Mouse (Mus musculus) frontal cortex, adult 2 months (tissue): Measurements from ENCODE around the gene Scnm1. TPM values are rescaled to one million over a fixed set of nuclear protein-coding genes. Genes with fewer than 3 reads are reported as not detected.
A peak's percentile ranks its signal among the peaks of the same experiment; 100 is the strongest.
"Not testable (repeated sequence)": the region's sequence is repeated elsewhere in the genome, so short reads cannot be mapped to it uniquely, and the experiment has no call there.

ENCODE experiments used
- DNase-seq, 2 experiments: peaks; one replicate each; pipeline ENCODE4 v3.0.0; 2022; ENCODE audit warnings: low spot score in 1 of 2; ENCODE audit errors: extremely low spot score in 1 of 2
- polyA plus RNA-seq: library from polyadenylated mRNA; depleted of rRNA; stranded (reverse); fragments of >200 nt; gene quantifications from 2 replicates; pipeline ENCODE4 v1.2.3, GENCODE M21; 2012; rRNA removed

Gene Scnm1
- polyA plus RNA-seq, 1 experiment: 118 TPM

DNA sequence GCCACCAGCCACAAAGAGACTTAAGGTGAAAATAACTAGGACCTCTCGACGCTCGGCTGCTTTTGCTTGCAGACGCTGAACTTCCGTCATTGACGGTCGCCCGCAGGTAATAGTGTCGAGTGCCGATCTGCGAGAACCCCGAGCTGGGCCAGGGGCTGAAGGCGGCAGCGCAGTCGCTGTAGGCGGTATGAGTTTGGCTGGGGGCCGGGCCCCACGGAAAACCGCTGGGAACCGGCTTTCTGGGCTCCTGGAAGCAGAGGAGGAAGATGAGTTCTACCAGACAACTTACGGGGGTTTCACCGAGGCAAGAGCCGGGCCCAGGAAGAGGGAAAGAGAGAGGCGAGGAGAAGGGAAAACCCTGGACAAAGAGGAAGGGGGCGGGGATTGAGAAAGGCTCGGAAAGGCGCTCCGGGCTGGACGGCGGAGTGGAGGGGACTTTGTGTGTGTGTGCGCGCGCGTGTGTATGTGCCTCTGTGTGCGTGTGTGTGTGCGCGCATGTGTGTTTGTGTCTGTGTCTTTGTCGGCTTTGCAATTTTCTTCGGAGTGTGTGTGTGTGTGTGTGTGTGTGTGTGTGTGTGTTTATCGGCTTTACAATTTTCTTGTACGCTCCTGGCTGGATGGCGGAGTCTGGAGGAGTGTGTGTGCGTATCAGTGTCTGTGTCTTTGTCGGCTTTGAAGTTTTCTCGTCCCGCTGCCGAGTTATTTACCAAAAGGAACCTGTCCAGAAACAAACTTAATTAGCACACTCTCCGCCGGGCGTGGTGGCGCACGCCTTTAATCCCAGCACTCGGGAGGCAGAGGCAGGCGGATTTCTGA is 22.7 kb downstream of the Scnm1 start, which contains the start of gene Vps72:
Gene Vps72, plus strand, starts transcription at position 112 of the 816 bp plus-strand sequence.
- DNase-seq: peak; percentile 87 to 94

DNA sequence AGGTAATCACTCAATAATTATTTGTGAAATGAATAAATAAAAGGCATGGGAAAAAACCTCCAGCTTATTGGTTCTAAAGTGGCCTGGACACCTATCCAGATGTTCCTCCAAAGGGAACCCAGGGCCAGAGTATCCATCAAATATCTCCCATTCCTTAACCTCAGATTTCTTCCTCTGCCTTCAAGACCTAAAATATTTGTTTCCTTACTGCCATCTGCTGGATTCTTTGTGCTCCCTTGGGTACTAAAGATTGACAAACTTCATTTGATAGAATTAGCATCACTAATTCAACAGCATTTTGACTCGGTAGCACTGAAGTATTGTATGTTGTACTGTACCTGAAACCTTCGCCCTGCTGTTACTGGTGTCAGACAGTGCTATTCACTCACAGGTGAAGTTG is 25.9 kb downstream of the Scnm1 start:
- DNase-seq: peak in 1 of 2 experiments; percentile 57

DNA sequence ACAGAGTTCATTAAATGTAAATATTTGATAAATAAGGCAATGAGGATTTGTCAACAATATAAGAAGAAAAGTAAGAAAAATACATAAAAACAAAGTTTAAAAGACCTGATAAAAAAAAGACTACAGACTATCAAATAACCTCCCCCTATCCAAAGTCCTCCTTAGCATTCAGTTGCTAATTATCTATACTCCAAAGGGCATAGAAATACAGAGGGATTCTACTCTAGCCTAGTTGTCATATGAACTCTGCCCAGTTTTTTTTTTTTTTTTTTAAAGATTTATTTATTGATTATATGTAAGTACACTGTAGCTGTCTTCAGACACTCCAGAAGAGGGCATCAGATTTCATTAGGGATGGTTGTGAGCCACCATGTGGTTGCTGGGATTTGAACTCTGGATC is 26.5 kb downstream of the Scnm1 start:
- DNase-seq: not testable (repeated sequence)

DNA sequence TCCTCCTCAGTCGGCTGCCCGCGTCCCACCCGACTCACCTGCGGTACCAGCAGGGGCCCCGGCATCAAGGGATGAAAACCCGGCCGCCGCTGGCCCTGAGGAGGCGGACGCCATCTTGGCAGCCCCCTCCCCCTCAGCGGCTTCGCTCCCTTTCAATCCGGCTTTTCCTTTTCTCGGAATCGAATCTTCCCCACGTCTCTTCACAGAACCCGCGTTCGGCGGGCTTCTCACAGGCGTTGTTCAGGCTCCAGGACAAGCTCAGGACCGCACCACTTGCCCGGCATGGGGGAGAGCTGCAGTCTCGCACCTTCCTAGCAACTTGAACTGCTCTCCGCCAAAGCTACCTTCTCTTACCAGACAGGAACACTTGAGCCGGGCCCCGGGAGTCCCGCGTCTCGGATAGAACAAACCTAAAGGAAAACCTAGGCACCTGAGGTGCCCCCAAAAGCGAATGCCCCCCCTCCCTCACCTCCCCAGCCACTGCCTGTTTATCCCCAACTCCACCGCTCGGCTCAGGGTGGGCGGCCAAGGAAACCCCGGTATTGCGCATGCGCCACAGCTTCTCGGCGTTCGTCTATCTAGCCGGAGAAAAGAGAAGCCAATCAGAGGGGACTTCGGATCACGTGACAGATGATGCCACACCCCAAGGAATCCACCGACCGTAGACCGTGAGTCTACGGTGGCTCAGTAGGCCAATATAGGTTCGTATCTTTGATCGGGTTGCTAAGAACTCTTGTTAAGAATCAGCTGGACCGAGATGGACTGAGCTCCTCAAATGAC is 27.3 kb downstream of the Scnm1 start, which contains the start of gene Pip5k1a:
Gene Pip5k1a, minus strand, starts transcription at position 593 of the 780 bp plus-strand sequence.
- peak; percentile 95 to 99 for DNase-seq

DNA sequence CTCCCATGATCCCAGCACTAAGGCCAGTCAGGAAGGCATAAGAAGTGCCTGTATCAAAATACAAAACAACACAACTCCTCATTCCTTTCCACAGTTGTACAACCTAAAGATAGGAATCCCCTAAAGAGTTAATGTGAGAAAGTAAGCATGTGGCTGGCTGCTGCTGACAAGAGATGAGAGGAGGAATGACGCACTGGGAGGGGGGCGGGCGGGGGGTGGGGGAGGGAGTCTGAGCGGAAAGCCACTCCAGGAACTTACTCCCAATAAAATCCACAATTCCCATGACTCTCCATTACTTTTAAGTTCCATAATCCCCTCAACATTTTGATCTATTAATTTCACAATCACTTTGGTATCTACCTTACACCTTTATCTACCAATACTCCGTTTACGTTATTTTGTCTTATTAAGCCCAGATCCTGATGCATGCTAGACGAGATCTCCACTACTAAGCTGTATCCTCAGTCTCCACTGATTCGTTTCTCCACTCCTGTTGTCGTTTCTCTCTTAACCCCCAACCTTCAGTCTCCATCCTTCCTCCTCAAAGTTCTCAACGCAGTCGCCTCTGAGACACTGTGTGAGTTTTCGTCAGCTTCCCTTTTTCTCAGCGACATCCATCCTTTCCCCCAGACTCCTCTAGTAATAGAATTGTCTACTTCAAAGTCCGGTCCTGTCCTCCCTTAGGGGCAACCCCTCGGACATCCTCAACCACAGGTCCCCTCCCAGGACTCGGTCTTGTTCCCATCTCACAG is 28.0 kb downstream of the Scnm1 start:
- DNase-seq: peak in 1 of 2 experiments; percentile 35

DNA sequence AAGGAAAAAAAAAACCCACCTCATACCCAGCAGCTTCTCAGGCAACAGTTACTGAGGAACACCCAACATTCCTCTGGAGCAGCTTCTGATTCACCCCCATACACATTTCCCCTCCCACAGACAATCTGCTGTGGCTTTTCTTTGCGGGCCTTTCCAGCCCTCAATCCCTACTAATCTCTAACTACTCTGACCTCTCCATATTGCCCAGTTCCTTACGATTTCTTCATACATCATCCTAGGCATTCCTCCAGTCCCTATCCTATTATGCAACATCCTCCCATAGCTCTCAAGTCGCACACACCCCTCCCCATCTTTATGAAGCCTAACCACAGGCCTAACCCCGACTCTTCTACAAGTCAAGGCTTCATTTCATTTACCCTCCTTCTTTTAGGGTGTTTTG is 28.7 kb downstream of the Scnm1 start:
- peak in 1 of 2 experiments; percentile 75 for DNase-seq

DNA sequence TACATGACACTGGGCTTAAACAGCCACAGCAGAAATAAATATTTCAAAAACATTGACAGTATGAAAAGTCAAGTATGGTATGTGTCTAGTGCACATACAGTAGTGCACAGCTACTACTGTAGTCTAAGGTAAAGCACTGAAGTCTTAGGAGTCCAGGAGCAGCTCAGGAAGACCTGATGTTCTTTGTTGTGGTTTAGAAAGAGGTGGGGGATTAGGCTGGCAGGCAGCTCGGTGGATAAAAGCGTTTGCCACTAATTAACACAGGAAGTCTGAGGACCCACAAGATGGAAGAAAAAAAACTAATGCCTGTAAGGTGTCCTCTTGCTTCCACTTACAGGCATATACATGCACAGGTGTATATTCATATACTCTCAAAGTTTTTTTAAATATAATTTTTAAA is 33.0 kb downstream of the Scnm1 start:
- DNase-seq: no peak

DNA sequence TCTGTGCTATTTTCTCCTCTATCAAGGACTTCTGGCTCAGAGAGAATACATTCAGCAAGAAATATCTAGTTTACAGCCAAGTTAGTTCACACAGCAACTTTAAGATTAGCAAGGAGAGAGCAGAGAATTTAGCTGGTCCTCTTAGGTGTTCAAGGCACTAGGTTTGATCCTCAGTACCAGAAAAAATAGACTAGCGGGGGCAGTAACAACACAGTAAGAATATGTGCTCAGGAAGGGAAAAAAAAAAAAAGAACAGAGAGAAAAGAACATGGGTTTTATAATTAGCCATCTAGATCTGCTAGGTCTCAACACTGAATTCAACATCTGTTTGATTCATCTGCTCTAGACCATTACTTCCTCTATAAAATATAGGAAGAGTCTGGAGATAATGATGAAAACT is 45.7 kb downstream of the Scnm1 start:
- DNase-seq: no peak

Other genes with a start within 250 kb of the Scnm1 start
- 245 and 253 TPM in 2 replicates for gene Psmb4, start 247.1 kb downstream of the Scnm1 start, polyA plus RNA-seq
- 13.9 and 14.5 TPM in 2 replicates for gene Selenbp1, start 201.0 kb downstream of the Scnm1 start, polyA plus RNA-seq
- 27.8 and 31.8 TPM in 2 replicates for gene Rfx5, start 179.9 kb downstream of the Scnm1 start, polyA plus RNA-seq
- 58.9 and 64.4 TPM in 2 replicates for gene Pi4kb, start 159.3 kb downstream of the Scnm1 start, polyA plus RNA-seq
- gene Zfp687, start 118.6 kb downstream of the Scnm1 start, polyA plus RNA-seq: 18.4 and 20.9 TPM in 2 replicates
- gene Psmd4, start 91.4 kb downstream of the Scnm1 start, polyA plus RNA-seq: 219 and 229 TPM in 2 replicates
- 41.6 and 42.0 TPM in 2 replicates for gene Pip5k1a, start 27.1 kb downstream of the Scnm1 start, polyA plus RNA-seq
- 58.0 and 60.9 TPM in 2 replicates for gene Vps72, start 23.0 kb downstream of the Scnm1 start, polyA plus RNA-seq
- gene Tmod4, start 9.5 kb downstream of the Scnm1 start, polyA plus RNA-seq: 0.98 and 2.4 TPM in 2 replicates
- gene Lysmd1, start 77 bp upstream of the Scnm1 start, polyA plus RNA-seq: 20.2 and 21.2 TPM in 2 replicates
- 4.0 and 5.9 TPM in 2 replicates for gene Tnfaip8l2, start 8.3 kb upstream of the Scnm1 start, polyA plus RNA-seq
- 34.6 and 35.8 TPM in 2 replicates for gene Sema6c, start 26.4 kb upstream of the Scnm1 start, polyA plus RNA-seq
- 15.8 and 17.9 TPM in 2 replicates for gene Gabpb2, start 83.9 kb upstream of the Scnm1 start, polyA plus RNA-seq
- 62.5 and 63.5 TPM in 2 replicates for gene Cdc42se1, start 94.7 kb upstream of the Scnm1 start, polyA plus RNA-seq
- 388 and 439 TPM in 2 replicates for gene Mllt11, start 98.2 kb upstream of the Scnm1 start, polyA plus RNA-seq
- 0.29 and 0.30 TPM in 2 replicates for gene Gm128, start 107.6 kb upstream of the Scnm1 start, polyA plus RNA-seq
- gene Bnipl, start 117.2 kb upstream of the Scnm1 start, polyA plus RNA-seq: 0.40 and 0.48 TPM in 2 replicates
- gene Mindy1, start 147.3 kb upstream of the Scnm1 start, polyA plus RNA-seq: 30.2 and 30.8 TPM in 2 replicates
- 23.1 and 25.3 TPM in 2 replicates for gene Prune1, start 148.1 kb upstream of the Scnm1 start, polyA plus RNA-seq
- gene Anxa9, start 173.2 kb upstream of the Scnm1 start, polyA plus RNA-seq: 2.5 and 2.6 TPM in 2 replicates
- 93.9 and 99.4 TPM in 2 replicates for gene Cers2, start 180.8 kb upstream of the Scnm1 start, polyA plus RNA-seq
- 32.8 and 36.6 TPM in 2 replicates for gene Setdb1, start 223.2 kb upstream of the Scnm1 start, polyA plus RNA-seq